Mouse (Mus musculus): ENCODE data around the gene Urm1.

DNA sequence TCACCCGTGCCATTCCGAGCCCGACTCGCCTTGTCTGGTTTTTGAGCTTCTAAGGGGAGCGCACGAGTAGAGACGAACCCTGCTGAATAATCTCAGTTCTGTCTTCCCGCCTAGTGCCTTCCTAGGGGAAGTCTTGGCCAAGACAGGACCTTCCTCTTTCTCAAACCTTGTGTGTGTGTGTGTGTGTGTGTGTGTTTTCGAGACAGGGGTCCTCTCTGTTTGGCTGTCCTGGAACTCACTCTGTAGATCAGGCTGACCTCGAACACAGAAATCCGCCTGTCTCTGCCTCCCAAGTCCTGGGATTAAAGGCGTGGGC, 7.8 kb downstream of the Urm1 start:
- TF ChIP-seq CTCF (IDR thresholded peaks at IDR 0.05; ENCODE audit: control insufficient read depth, insufficient read depth, low read length) (no peak), POLR2A (IDR thresholded peaks at IDR 0.05; ENCODE audit: borderline replicate concordance, control insufficient read depth, low read depth, low read length) (no peak)
